8 mouse cellular contexts compared by ENCODE assay signal in the genomic region with DNA sequence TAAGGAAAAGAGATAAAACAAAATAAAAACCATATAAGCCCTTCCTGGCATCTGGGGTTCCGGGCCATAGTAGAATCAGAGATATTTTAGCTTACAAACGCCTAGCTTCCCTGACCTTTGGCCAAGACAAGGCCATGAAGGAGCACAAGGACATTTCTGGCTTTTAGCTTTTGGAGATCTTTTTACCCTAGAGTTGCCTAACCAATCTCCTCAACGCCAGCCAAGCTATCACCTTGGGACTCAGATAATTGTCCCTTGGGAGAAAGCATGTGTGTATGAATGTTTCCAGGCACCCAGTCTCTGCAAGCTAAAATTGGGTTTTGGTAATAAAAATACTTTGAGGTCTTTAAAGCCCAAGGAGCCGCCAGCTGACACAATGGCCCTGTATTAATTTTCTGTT.
"Had no signal": no experiment of that assay in that cellular context is flagged by ENCODE, and none has a peak within 500 bp of the region (broad histone marks: within the 10 kb centered on the region; RNA-seq: fewer than 3 reads in every experiment).

No protein-coding gene starts in this region.

- DNase-seq: liver, postnatal 0 days; lung, adult 2 months; lung, postnatal 14 days; lung, postnatal 36 days; right cerebral cortex, postnatal 14 days; thymus, adult 2 months; thymus, postnatal 25 days; thymus, postnatal 4 days had no signal
